Mouse (Mus musculus): ENCODE data around the gene Stap2.
A peak's percentile ranks its signal among the peaks of the same experiment; 100 is the strongest.

Stap2 gene

DNA sequence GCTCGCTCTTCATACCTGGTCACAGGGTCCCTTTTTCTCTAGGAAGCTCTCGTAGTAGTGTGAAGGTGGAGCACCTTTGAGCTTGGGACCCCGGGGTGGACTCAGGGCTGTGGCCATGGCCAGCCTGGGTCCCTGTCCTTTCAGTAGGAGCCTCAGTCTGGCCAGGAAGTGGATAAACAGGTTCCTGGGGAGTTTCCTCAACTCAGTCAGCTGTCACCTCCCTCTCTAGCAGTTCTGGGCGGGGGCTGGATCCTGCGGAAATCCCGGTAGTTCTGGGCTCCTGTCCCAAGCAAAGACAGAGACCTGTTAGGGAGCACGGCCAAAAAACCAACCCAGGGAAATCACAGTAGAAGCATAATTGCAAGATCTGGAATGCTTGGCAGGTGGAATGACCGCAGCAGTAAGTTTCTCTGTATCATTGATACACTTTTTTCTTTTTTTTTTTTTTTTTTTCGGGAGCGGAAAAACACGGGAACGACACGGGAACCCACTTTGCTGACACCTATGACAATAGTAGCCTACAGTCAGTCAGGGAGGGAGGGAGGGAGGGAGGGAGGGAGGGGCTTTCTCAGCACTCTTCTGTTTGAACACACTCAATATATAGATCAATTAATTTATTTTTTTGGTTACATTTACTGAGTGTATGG is at the start of gene Stap2, which contains the start of gene Mpnd:
Gene Stap2 (minus strand): TSS at position 170 of the 647 bp plus-strand sequence.
Gene Mpnd (plus strand): TSS at position 297 of the 647 bp plus-strand sequence.
- DNase-seq (ENCODE audit: low read depth), result peak; percentile 51

DNA sequence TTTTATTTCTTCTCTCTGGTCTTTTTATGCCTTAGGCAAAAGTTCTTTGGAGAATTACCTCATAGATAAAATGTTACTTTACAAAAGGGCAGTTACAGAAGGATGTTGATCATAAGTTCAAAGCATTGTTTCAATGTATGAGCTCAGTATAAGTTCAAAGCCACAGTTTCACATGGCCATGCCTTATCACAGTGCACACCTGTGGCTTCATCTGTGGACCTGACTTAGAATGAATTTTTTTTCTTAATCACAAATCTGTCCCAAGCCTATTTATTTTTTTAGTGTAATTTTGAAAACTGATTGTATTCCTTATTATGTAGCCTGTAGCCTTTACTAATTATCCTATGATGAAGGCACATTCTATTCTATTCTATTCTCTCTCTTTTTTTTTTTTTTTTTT is 49.6 kb upstream of the Stap2 start:
- no peak for DNase-seq (ENCODE audit: low read depth)

DNA sequence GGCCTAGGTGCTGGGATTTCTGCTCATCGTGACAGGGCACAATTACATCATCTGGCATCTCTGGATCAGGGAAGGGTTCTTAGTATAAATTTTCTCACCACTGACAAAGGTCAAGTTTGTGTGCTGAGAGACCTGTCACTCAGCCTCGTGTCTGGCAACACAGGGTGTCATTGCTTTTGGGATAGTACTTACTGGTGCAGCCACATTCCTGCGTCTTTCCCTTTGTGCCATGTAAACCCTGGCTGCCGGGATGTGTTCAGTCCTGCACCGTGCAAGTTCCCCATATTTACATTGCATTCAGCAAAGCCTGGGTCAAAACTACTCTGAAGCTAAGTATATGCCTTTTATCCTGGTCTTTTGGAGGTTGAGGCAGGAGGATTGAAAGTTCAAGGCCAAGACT is 46.0 kb upstream of the Stap2 start:
- DNase-seq (ENCODE audit: low read depth), result no peak

DNA sequence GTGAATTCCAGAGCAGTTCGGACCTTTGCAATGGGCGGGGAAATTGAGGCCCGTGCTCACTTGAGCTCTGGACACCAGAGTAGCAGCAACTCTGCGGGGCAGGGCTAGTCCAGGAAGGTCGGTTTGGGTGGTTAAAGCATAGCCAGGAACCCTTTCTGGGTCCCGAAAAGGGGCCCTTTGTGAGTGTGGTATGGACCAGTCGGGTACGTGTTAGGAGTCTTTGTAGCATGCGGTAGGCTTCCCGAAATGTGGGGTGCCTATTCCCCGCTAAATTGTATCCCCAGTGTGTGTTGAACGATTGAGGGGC is 35.4 kb upstream of the Stap2 start:
- no peak for DNase-seq (ENCODE audit: low read depth)

DNA sequence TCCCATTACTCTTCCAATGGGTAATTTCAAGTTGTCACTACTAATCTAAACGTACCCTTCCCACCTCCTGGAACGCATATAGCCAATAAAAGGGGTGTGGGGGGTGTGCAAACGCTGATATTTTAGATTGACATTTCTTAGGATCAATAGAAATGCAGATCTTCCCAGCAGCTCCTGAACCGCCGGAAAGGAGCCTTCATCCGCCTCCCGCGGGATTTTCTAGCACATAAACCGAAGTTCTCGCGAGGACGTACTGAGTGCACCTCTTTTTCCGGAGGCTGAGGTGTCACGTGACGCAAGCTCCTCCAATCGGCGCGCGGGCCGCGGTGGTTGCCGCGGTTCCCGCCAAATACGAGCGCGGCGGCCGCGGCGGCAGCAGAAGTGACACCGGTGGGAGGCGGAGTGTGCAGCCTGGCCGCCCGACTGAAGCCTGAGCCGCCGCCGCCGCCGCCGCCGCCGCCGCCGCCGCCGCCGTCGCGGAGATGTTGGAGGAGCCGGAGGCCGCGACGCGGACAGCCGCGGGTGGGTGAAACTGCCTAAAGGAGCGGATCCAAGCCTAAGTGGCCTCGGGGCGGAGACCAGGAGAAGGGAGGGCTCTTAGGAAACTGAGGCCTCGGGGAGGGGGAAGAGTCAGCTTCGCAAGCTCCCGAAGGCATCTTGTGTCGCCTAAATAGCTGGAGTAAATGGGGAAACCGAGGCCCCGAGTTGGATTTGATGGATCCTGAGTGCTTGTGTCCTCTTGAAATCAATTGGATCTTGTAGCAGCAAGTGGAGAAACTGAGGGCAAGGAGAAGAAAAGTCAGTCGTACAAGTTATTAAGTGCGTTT is 34.9 kb upstream of the Stap2 start, which contains the start of gene Chaf1a:
Gene Chaf1a (plus strand): TSS at position 410 of the 827 bp plus-strand sequence.
- peak; percentile 98 for DNase-seq (ENCODE audit: low read depth)

DNA sequence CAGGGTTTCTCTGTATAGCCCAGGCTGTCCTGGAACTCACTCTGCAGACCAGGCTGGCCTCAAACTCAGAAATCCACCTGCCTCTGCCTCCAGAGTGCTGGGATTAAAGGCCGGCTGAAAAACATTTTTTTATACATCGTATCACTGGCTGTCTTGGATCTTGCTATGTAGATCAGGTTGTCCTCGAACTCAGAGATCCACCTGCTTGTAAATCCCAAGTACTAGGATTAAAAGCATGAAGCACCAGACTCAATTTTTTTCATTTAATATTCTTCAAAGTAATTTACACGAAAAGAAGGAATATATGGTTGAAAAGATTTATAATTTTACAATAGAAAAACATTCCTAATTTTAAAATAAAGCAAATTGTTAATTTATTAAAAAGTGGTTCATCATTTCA is 34.0 kb upstream of the Stap2 start:
- no peak for DNase-seq (ENCODE audit: low read depth)

DNA sequence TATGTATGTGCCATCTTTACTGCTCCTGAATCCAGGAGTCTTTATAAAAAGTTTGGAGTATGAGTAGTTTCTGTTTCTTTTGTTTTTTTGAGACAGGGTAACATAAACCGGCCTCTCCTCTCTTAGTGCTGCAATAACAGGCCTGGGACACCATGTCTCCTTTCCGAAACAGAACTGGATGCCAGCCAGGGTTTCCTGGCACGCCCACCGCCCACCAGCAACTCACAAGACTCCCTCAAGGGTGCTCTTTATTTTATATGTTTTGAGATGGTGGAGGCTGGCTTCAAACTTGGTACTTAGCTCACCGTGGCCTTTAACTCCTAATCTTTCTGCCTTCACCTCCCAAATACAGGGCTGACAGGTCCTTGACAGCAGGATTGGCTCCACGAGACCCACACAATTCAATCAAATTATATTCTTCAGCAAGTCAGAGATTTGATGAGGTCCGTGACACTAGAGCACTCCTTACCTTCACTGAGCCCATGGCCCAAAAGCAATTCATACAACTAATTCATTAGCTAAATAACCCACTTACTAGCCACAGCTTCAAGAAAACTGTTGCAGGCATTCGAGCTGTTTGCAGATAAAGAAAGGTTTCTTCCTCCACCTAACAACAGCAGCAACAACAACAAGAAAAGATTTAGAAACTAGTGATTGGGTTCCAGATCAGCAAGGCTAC is 33.3 kb upstream of the Stap2 start:
- DNase-seq (ENCODE audit: low read depth), result no peak

DNA sequence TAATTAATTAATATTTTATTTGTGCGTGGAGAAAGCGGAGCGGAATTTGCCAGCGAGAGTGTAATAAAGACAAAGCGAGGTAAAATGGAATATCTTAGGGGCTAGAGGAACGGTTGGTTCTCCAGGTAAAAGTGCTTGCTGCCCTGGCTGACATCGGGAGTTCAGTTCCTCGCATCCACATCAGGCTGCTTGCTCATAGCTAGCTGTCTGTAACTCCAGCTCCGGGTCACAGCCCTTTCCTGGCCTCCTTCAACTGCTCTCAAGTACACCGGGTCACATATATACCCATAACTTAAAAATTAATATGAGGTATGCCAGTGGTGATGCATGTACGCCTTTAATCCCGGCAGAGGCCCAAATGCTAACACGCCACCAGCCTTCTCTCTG is 31.5 kb upstream of the Stap2 start:
- no peak for DNase-seq (ENCODE audit: low read depth)

DNA sequence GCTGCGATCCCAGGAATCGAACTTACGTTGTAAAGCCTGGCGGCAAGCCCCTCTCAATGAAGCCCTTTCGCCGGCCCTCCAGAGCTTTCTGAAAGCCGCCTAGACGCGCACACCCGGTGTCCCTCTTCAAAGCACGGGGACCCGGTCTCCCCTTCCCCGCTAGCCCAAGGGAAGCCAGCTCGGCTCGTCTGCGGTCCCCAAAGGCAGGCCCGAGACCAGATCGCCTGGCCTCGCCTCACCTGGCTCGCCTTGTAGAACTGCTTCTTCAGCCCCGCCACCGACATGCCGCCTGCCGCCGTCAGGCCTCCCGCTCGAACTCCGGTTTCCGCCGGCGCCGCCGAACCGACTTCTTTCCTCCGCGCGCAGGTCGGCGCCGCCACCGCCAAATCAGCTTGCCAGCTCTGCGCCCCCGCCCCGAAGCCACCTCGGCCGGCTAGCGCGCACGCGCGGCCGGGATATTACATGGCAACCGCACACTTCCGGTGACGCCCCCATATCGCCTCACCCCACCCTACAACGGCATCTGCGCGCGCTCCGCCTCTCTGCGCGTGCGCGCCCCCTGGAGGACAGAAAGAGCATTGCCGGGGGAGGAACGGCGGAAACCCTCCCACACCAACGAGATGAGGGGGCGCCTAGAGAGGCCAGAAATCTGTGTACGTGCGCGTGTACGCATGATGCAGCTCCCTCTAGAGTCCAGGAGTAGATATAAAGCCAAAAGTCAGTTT is 31.0 kb upstream of the Stap2 start, which contains the start of gene Sh3gl1:
Gene Sh3gl1 (minus strand): TSS at position 460 of the 725 bp plus-strand sequence.
- peak; percentile 96 for DNase-seq (ENCODE audit: low read depth)

DNA sequence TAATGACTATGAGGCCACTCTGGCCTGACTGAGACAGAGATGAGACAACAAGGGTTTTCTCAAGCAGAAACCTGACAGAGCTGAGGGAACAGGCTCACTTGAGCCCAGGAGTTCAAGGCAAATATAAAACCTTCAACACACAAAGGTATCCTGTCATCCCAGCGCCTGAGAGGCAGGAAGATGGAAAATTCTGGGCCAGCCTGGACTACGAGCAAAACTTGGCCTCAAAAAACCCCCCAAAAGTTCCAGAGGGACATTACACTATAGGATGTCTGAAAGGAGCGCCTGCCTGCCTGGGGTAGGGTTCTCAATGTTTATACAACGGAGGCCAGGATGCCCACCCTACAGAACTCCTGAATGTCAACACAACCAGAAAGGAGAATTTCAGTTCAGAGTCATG is 29.8 kb upstream of the Stap2 start:
- DNase-seq (ENCODE audit: low read depth), result no peak

DNA sequence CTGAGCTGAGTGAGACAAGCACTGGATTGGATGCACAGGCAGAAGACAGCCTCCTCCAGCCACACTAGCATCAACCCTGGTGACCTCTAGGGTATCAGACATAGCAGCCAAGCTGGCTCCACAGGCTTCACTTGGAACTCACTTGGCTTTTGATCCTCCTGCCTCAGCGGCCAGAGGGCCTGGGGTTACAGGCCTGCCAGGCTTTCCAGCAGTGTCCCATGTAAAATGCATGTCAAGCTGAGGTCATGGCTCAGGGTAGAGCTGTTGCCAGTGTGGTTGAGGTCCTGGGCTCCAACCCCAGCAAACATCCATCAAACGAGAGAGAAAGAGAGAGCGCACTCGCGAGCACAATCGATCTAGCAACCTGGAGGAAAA is 29.3 kb upstream of the Stap2 start:
- DNase-seq (ENCODE audit: low read depth), result no peak

DNA sequence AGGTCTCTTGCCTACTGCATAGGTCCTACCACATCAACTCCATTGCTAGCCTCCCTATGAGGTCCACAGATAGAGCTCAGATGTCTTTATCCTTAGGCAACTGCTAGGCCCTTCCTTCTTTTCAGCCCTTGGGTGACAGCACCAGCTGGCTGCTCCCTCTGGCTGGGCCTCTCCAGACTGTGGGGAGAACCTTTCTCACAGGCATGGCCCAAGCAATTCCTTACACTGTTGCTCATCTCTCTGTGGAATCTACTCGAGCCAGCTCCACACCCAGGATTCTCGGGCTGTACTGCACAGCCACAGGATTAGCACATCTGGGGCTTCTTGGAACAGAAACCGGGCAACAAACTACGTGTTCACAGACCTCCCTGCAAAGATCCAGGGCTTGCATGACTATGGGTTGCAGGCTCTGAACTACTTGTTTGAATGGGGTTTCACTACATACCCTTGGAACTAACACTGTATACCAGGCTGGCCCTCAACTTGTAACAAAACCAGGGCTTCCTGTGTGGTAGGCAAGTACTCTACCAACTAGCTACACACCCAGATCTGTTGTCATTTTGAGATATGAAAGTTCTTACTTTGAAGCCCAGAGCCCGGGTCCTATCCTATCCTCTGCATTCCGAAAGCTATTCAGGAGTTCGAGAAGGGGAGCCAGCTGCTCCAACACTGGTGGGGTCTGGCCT is 28.8 kb upstream of the Stap2 start:
- no peak for DNase-seq (ENCODE audit: low read depth)

DNA sequence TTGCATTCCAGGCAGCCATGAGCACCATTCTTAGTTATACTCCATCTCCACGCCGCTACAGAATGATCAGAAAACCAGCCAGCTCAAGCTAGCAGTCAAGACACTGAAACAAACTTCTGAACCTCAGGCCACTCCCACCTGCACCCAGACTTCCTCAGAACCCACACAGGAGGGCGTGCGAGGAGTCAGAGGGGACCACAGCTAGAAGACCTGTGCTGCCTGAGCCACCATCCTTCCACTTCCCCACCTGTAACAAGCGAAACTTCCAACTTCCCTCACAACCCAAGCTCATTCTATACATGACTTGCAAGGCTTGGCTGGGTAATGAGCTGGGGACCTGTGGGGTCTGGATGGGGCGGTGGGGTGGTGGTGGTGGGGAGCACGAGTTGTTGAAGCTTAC is 27.4 kb upstream of the Stap2 start:
- DNase-seq (ENCODE audit: low read depth), result no peak

DNA sequence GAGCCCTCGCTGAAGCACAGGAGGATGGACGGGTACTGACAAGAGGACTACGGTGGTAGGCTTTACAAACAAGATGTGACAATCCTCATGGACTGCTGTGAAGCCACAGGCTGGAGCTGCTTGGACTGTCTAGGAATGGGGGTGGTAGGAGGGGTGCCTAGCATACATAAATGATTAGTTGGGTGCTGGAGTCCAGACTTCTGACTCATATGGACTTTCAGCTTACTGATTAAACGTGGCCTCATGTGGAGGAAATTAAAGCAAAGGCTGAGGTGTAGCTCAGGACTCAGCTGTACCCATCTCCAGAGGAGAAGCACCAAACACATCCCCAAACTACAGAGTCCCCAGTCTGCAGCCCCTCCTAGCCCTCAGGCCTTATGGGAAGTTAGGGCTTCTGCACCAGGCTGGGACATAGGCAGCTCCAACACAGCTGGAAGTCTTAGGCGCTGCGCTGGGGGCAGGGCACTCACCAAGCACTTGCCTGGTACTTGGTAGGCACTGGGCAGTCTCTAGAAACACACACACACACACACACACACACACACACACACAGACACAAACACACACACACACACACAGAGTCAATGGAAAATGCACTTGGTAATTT is 26.8 kb upstream of the Stap2 start:
- no peak for DNase-seq (ENCODE audit: low read depth)

DNA sequence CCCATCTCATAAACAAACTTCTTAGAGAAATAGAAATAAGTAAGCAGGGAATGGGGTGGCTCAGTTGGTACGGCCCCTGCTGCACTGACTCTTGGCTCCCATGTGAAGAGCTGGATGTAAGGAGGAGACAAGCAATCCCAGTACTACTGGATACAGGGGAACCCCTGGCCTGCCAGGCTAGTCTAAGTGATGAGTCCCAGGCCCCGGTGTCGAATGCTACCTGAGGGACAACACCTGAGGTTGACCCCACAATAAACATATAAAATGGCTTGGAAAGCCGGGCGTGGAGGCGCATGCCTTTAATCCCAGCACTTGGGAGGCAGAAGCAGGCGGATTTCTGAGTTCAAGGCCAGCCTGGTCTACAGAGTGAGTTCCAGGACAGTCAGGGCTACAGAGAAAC is 26.0 kb upstream of the Stap2 start:
- no peak for DNase-seq (ENCODE audit: low read depth)

DNA sequence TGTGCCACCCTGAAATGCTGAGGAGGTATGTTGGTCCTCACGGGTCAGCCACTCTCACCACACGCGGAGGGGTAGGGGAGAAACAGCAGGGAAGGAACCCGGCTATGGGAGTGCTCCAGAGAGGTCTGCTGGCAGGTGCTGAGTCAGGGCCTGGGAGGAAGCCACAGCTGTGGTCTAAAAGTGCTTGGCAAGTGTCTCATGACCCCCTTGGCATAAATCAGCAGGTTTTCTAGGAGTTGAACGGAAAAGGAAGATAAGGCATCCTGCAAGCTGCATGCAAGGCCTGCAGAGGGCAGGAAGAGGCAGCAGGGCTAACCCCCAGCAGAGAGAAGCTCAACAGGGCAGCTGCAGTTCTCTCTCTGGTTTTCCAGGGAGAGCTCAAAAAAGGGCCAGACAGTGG is 25.5 kb upstream of the Stap2 start:
- DNase-seq (ENCODE audit: low read depth), result no peak

DNA sequence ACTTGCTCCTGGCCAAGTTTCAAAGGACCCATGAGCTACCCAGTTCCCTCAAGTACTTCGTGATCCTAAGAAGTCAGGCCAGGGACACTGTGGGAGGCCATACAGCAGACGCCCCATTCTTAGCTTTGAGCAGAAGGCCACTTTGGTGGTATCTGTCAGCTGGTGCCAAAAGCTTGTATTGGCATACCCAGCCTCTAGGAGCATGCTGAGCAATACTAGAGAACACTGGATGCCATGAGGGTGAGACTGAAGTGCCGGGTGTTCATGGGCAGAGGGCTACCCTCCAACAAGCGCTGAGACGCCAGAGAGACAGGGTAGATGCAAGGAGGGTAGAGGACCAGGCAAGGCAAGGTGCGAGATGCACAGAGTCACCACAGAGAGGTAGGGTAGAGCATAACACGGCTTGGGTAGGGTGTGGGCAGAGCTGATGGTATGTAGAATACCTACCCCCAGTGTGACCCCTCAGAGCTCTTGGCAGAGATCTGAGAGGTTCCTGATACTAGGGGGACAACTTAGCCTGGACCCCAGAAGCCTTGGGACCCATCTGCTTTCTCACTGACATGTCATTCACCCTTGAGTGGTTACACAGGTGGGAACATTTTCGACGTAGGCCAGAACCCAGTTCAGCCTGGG is 25.0 kb upstream of the Stap2 start:
- DNase-seq (ENCODE audit: low read depth), result no peak

DNA sequence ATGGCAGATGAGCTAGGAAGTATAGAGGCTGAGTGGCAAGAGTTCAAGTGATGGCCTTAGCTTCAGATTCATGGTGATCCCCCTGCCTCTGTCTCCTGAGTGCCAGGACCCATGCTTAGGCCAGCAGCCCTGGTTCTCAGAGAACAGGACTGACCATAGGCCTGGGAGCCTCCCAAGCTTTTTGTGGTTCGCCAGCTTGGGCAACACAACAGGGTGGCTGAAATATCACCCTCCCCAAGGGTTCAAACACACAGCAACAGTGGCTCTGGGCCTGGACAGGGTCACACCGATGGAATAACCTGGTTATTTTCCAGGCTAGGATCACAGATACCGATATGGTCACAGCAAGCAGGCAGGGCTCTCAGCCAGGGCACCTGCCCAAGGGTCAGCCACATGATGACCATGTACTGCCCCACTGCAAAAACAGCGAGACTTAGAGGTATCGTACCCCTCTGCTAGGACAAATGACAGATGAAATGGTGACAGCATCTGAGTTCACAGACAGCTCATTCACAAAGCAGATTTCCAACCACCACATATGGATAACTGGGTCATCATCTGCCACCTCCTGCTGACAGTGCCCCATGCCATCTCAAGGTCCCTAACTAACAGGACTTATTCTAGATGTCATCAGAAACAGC is 22.5 kb upstream of the Stap2 start:
- DNase-seq (ENCODE audit: low read depth), result no peak

DNA sequence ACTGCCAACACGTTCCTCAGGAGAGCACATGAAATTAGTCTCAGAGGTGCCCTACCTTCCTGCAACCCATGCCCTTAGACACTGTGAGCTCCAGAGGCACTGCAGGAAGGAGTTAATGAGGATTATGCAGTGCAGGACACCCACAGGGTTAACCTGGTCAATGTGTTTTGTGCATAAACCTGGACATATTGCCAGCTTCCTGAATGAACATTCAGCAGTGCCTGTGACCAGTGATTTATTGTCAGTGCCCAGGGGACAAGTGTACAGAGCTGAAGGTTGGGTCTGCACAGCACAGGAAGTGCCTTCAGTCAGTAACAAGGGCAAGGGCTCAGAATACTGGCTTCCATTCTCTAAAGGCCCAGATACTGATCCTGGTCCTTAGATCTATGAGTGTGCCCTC is 21.5 kb upstream of the Stap2 start:
- no peak for DNase-seq (ENCODE audit: low read depth)

DNA sequence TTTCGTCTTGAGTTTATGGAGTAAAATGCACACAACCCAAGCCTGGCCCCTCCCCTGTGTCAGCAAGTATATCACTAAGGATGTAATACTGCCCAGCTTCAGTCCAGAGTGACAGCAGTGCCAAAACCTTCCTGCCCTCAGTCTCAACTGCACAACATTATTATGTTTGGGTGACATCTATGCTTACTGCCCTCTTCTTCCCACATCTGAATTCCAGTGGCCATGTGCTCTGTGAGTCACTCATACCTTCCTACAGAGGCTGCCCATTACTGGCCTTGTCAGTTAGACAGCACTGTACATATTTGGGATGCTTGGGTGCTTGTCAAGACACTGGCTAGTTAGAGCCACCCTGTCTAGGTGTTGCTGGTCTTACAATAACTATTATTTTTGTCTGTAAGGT is 20.9 kb upstream of the Stap2 start:
- no peak for DNase-seq (ENCODE audit: low read depth)
